Mouse (Mus musculus): Measurements from ENCODE around the gene H2-Eb1. TPM values are rescaled to one million over a fixed set of nuclear protein-coding genes. Genes with fewer than 3 reads are reported as not detected.
"Not testable (repeated sequence)": the region's sequence is repeated elsewhere in the genome, so short reads cannot be mapped to it uniquely, and the experiment has no call there.

The H2-Eb1 gene
- polyA plus RNA-seq, 1 experiment from 2014 or later, result 2.9 TPM

DNA sequence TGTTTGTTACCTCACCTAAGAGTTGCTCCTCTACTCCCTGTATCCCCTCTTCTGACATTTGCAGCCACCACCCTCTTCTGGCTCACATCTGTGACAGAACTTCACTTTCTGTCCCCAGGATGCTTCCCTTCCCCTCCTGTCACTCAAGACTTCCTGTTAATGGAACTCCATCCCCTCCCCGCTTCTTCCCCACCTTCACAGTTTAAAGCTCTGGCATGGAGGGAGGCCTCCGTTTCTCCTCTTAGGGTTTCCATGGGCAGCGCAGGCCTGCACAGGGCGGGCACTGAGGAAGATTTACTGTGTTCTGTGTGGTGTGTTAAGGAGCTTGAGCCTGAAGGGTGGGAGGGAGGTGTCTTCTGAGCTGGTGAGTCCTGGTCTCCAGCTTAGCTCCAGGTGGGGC is 2.5 kb downstream of the H2-Eb1 start:
- H3K36me3 ChIP-seq (replicated peaks), result no peaks in the 10 kb centered on the region
- no peak overlapping the region for H3K4me2 ChIP-seq
- H3K9me3 ChIP-seq, result no peaks in the 10 kb centered on the region
- no peak overlapping the region for H3K27ac ChIP-seq
- 0 out of 2 replicates have a peak, but pooled peaks cover 3% of the 10 kb centered on the region for H3K27me3 ChIP-seq (replicated peaks)
- ATAC-seq (replicated peaks), result no peak
- H3K4me1 ChIP-seq, result peaks cover 4% of the 10 kb centered on the region; the same call in 1 of the 2 replicates
- no peak overlapping the region for H3K9ac ChIP-seq
- WGBS, result 88% methylated on average over 4 of the region's 4 CpGs
- H3K4me3 ChIP-seq, result no peak overlapping the region

DNA sequence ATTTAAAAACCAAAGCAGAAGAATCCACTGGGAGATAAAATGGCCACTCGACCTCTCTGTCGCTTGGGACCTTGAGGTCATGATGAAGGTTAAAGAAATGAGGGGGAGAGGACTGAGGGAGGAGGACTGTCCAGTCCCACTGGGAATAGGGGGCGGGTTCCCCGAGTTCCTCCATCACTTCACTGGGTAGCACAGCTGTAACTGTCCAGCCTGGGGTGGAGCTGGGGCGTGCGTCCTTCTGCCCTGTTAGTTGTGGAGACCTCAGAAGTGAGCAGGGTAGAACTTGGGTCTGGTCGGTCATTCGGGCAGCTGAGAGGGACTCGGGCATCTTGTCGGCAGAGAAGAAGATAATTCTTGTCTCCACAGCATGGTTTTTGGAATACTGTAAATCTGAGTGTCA is 3.6 kb downstream of the H2-Eb1 start:
- H3K27ac ChIP-seq, result peak overlapping the region; percentile 61
- WGBS, result 25% methylated on average over 10 of the region's 10 CpGs
- H3K4me1 ChIP-seq, result peaks cover 4% of the 10 kb centered on the region; the same call in 1 of the 2 replicates
- peak overlapping the region; percentile 47 for H3K9ac ChIP-seq
- ATAC-seq (replicated peaks), result no peak; the same call in 1 of the 2 replicates
- peak overlapping the region; percentile 59 for H3K4me2 ChIP-seq
- H3K4me3 ChIP-seq, result peak overlapping the region; percentile 51
- H3K9me3 ChIP-seq, result no peaks in the 10 kb centered on the region
- H3K27me3 ChIP-seq (replicated peaks), result 0 out of 2 replicates have a peak, but pooled peaks cover 3% of the 10 kb centered on the region
- H3K36me3 ChIP-seq (replicated peaks), result no peaks in the 10 kb centered on the region

DNA sequence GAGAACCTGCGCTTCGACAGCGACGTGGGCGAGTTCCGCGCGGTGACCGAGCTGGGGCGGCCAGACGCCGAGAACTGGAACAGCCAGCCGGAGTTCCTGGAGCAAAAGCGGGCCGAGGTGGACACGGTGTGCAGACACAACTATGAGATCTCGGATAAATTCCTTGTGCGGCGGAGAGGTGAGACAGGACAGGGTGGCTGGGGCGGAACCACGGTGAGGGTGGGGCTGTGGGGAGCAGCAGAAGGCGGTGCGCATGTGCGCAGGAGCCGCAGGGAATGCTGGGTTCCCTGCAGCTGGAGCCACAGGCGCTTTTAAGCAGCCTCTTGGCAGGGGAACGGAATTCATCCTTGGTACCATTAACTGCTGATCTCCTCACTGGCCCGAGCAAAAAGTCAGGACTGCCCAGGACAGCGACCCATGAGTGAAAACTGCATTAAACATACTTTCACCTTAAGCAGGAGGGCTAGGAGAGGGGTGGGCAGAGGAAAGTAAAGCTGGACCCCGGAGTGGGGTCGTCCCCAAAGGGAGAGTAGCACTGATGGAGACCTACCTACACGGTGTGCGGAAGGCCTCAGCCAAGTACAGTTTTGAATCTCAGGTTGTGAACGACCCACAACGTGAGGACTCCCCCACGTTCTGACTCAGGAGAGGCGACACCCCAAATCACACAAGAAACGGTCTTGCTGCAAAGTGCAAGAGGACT is 4.2 kb downstream of the H2-Eb1 start:
- Histone ChIP-seq H3K9ac (peak overlapping the region; percentile 47), H3K27me3 (replicated peaks) (0 out of 2 replicates have a peak, but pooled peaks cover 3% of the 10 kb centered on the region), H3K27ac (peak overlapping the region; percentile 61), H3K4me1 (peaks cover 4% of the 10 kb centered on the region; the same call in 1 of the 2 replicates), H3K9me3 (no peaks in the 10 kb centered on the region), H3K36me3 (replicated peaks) (no peaks in the 10 kb centered on the region), H3K4me3 (peak overlapping the region; percentile 51), H3K4me2 (peak overlapping the region; percentile 59)
- WGBS, result 24% methylated on average over 38 of the region's 38 CpGs
- ATAC-seq (replicated peaks), result peak; percentile 88

- H3K36me3 ChIP-seq (replicated peaks); H3K4me2 ChIP-seq; H3K4me1 ChIP-seq; ATAC-seq (replicated peaks); H3K9me3 ChIP-seq; H3K4me3 ChIP-seq; H3K27me3 ChIP-seq (replicated peaks); H3K27ac ChIP-seq; H3K9ac ChIP-seq: not testable (repeated sequence)
- WGBS, result 96% methylated on average over 3 of the region's 3 CpGs
Measured at GRCm38 (mm10) chr17:34310526-34310925, 4.9 kb downstream of the H2-Eb1 start.

DNA sequence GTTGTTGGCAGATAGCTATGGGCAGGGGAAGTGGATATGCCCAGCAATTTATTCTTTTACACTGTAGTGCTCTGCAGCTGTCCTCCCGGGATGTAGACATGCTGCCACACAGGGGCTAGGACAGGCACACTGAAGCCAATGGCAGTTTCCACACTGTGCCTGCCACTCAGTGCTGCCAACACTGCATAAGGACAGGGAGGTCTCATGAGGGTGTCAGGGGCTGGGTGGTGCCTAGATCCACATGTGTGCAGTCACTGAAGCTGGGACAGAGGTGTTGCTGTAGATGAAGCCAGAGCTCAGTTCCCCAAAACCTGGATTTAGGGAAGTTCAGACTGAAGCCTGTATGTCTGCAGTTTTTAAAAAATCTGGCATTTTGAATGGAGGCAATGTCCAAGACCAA is 6.5 kb downstream of the H2-Eb1 start:
- no peak overlapping the region for H3K4me2 ChIP-seq
- no peaks in the 10 kb centered on the region for H3K36me3 ChIP-seq (replicated peaks)
- H3K4me3 ChIP-seq, result no peak overlapping the region
- H3K9ac ChIP-seq, result no peak overlapping the region
- 0 out of 2 replicates have a peak, but pooled peaks cover 3% of the 10 kb centered on the region for H3K27me3 ChIP-seq (replicated peaks)
- WGBS, result 91% methylated on average over 1 of the region's 1 CpGs
- H3K9me3 ChIP-seq, result no peaks in the 10 kb centered on the region
- no peak overlapping the region for H3K27ac ChIP-seq
- H3K4me1 ChIP-seq, result peaks cover 4% of the 10 kb centered on the region; the same call in 1 of the 2 replicates
- ATAC-seq (replicated peaks), result no peak

DNA sequence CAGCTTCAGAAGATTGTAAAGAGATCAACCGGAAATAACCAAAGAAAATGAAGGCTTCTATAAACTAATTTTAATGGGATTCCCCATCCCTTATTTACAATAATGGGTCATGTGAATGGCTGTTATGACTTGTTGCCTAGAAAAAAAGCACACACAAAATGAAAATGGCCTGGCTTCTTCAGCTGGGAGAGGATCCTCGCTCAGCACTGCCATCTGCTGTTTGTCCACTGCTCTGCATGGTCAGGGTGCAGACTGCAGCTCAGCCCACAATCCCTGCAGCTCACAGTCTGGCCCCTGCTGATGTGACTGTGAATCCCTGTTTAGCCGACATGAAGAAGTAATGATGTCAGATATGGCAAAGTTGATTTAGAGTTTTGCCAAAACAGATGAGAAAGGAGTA is 7.7 kb downstream of the H2-Eb1 start:
- H3K27me3 ChIP-seq (replicated peaks), result no peaks in the 10 kb centered on the region
- WGBS, result 35% methylated on average over 3 of the region's 3 CpGs
- no peaks in the 10 kb centered on the region for H3K9me3 ChIP-seq
- no peak overlapping the region for H3K4me3 ChIP-seq
- H3K4me2 ChIP-seq, result no peak overlapping the region
- peaks cover 4% of the 10 kb centered on the region; the same call in 1 of the 2 replicates for H3K4me1 ChIP-seq
- H3K36me3 ChIP-seq (replicated peaks), result no peaks in the 10 kb centered on the region
- no peak overlapping the region for H3K27ac ChIP-seq
- peak; percentile 57; the same call in 1 of the 2 replicates for ATAC-seq (replicated peaks)
- no peak overlapping the region for H3K9ac ChIP-seq

DNA sequence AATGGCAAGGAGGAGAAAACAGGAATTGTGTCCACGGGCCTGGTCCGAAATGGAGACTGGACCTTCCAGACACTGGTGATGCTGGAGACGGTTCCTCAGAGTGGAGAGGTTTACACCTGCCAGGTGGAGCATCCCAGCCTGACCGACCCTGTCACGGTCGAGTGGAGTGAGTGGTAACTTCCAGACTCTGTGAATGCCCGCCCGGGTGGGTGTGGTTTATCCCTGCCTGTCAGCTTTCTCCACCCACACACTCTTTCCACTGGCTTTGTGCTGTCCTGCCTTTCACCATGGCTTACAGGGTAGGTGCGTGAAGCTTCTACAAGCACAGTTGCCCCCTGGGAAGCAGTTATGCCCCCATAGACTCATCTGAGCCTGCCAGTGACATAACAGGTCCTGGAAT is 8.6 kb downstream of the H2-Eb1 start:
- Histone ChIP-seq H3K36me3 (replicated peaks) (no peaks in the 10 kb centered on the region), H3K27me3 (replicated peaks) (no peaks in the 10 kb centered on the region), H3K4me1 (peaks cover 1% of the 10 kb centered on the region; the same call in 1 of the 2 replicates), H3K9ac (no peak overlapping the region), H3K4me2 (no peak overlapping the region), H3K4me3 (no peak overlapping the region), H3K27ac (no peak overlapping the region), H3K9me3 (no peaks in the 10 kb centered on the region)
- no peak for ATAC-seq (replicated peaks)
- 71% methylated on average over 9 of the region's 9 CpGs for WGBS

DNA sequence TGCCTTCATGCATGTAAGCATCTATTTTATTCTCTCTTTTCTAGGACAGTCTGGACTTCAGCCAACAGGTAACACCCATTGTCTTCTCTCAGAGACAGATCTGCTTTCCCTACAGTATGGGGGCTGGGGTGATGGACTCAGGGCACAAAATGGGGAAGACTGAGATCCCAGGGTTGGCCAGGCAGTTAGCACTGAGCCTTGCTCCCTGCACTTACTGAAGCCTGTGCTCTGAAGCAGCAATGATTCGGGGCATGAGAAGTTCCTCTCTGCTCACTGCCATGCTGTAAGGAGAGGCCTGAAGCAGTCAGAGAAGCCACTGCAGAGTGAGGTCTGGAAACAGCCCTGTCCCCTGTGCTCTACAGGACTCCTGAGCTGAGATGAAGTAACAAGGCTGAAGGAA is 9.8 kb downstream of the H2-Eb1 start:
- no peaks in the 10 kb centered on the region for H3K9me3 ChIP-seq
- H3K36me3 ChIP-seq (replicated peaks), result no peaks in the 10 kb centered on the region
- 73% methylated on average over 1 of the region's 1 CpGs for WGBS

DNA sequence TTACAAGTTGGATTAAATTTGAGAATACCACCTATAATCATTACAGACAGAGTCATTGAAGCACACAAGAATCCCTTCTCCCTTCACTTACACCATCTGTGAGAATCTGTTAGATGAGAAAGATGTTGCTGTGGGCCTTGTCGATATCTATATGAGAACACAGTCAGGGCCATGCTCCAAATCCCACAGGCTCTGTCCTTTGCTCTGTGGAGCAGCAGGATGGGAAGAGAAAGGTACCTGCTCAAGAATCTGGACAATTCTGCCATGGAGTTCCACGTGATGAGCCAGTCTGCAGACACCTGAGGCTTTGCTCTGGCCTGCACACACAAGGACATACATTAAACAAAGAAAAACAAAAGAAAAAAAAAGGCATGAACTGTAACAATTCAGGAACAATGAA is 11.0 kb downstream of the H2-Eb1 start:
- WGBS, result 77% methylated on average over 2 of the region's 2 CpGs
- Histone ChIP-seq H3K27me3 (replicated peaks) (no peaks in the 10 kb centered on the region), H3K9ac (no peak overlapping the region), H3K4me1 (no peaks in the 10 kb centered on the region), H3K9me3 (no peaks in the 10 kb centered on the region), H3K27ac (no peak overlapping the region), H3K4me3 (no peak overlapping the region), H3K4me2 (no peak overlapping the region), H3K36me3 (replicated peaks) (no peaks in the 10 kb centered on the region)
- ATAC-seq (replicated peaks), result no peak

More for the DNA sequence above, 9.8 kb downstream of the H2-Eb1 start:
- ATAC-seq (replicated peaks), result no peak
- no peak overlapping the region for H3K4me2 ChIP-seq
- H3K4me1 ChIP-seq, result no peaks in the 10 kb centered on the region
- H3K4me3 ChIP-seq, result no peak overlapping the region
- H3K27me3 ChIP-seq (replicated peaks), result no peaks in the 10 kb centered on the region
- no peak overlapping the region for H3K9ac ChIP-seq
- H3K27ac ChIP-seq, result no peak overlapping the region

GRCm38 (mm10) chr17:34317275-34317674 is 11.6 kb downstream of the H2-Eb1 start:
- Histone ChIP-seq H3K4me1 (no peaks in the 10 kb centered on the region), H3K36me3 (replicated peaks) (no peaks in the 10 kb centered on the region), H3K27me3 (replicated peaks) (no peaks in the 10 kb centered on the region), H3K9ac (no peak overlapping the region), H3K4me3 (no peak overlapping the region), H3K9me3 (no peaks in the 10 kb centered on the region), H3K27ac (no peak overlapping the region), H3K4me2 (no peak overlapping the region)
- ATAC-seq (replicated peaks), result no peak
- 53% methylated on average over 2 of the region's 2 CpGs for WGBS

DNA sequence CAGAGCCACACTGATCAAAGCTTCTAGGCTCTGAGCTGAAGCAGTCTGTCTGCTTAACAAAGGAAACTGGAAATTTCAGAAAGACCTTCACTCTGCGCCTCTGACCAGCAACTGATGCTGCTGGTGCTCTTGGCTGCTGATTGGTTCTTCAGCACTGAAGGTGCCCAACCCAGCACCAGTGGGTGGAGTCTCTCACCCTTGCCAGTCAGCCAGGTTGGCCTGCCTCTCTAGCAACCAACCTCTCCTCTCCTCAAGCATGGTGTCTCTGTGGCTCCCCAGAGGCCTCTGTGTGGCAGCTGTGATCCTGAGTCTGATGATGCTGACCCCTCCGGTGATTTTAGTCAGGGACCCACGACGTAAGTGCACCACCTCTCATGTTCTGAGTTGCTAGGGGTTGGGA is 19.8 kb downstream of the H2-Eb1 start, which contains the start of gene H2-Eb2:
Gene H2-Eb2, plus strand, starts transcription at position 230 of the 400 bp plus-strand sequence.
- ATAC-seq (replicated peaks), result no peak
- WGBS, result 51% methylated on average over 4 of the region's 4 CpGs
- H3K4me1 ChIP-seq, result no peaks in the 10 kb centered on the region

GRCm38 (mm10) chr17:34326373-34326772 is 20.7 kb downstream of the H2-Eb1 start:
- ATAC-seq (replicated peaks), result no peak
- no peak overlapping the region for H3K4me3 ChIP-seq
- no peaks in the 10 kb centered on the region for H3K36me3 ChIP-seq (replicated peaks)
- H3K9me3 ChIP-seq, result no peaks in the 10 kb centered on the region
- no peak overlapping the region for H3K4me2 ChIP-seq
- H3K27me3 ChIP-seq (replicated peaks), result no peaks in the 10 kb centered on the region
- 84% methylated on average over 3 of the region's 3 CpGs for WGBS
- H3K9ac ChIP-seq, result no peak overlapping the region
- H3K27ac ChIP-seq, result no peak overlapping the region
- no peaks in the 10 kb centered on the region for H3K4me1 ChIP-seq

More for the DNA sequence above, 19.8 kb downstream of the H2-Eb1 start, which contains the start of gene H2-Eb2:
- Histone ChIP-seq H3K9me3 (no peaks in the 10 kb centered on the region), H3K4me2 (no peak within 1 kb of the TSS), H3K27me3 (replicated peaks) (no peaks in the 10 kb centered on the region), H3K9ac (no peak within 1 kb of the TSS), H3K36me3 (replicated peaks) (no peaks in the 10 kb centered on the region), H3K27ac (no peak within 1 kb of the TSS), H3K4me3 (no peak within 1 kb of the TSS)

DNA sequence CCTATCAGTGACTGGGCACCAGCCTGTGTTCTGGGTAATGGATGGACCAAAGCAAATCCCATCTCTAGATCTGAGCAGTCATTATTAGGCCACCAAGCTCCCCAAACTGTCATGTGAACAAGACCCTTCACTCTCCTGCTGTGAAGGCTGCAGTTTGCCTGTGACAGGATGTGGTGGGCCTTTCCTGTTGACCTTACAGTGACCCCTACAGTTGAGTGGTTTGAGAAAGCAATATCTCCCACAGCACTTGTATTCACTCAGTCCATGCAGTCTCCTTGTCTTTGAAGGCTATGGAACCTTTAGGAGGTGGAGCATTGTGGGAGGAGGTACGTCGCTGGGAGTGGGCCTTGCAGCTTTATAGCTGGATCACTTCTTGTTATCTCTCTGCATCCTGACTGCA is 24.1 kb downstream of the H2-Eb1 start:
- WGBS, result 69% methylated on average over 2 of the region's 2 CpGs
- no peaks in the 10 kb centered on the region for H3K36me3 ChIP-seq (replicated peaks)
- H3K4me2 ChIP-seq, result no peak overlapping the region
- H3K4me1 ChIP-seq, result no peaks in the 10 kb centered on the region
- H3K27me3 ChIP-seq (replicated peaks), result no peaks in the 10 kb centered on the region
- H3K9ac ChIP-seq, result no peak overlapping the region
- no peak overlapping the region for H3K4me3 ChIP-seq
- ATAC-seq (replicated peaks), result no peak
- no peaks in the 10 kb centered on the region for H3K9me3 ChIP-seq
- no peak overlapping the region for H3K27ac ChIP-seq
